Mouse (Mus musculus) bone marrow macrophage, adult 2 months (primary cell): Measurements from ENCODE around the gene Btnl2.

Source experiments
- CTCF ChIP-seq: IDR thresholded peaks from 2 replicates; pipeline ENCODE4 v1.5.1; 2012; ENCODE audit warnings: low read depth, mild to moderate bottlenecking, low read length, moderate library complexity
- POLR2A ChIP-seq: IDR thresholded peaks from 2 replicates; pipeline ENCODE4 v1.6.1; 2012; ENCODE audit warnings: mild to moderate bottlenecking, low read depth, low read length, borderline replicate concordance

DNA sequence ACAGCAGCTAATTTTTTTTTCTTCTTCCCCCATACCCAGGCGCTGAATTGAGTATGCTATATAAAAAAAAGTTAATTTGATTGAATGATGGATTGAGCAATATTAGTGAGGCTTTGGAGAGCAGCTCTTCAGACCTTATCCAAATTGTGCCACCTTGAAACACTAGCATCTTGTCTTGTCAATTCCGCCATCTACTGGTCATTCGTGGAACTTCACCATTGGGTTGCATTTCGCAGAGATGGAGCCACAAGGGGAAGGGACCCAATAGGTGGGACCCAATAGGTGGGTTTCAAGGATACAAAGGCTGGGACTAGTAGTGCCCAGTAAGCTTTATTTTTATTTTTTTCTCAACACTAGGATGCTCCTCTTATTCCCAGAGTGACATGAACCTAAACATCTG is 5.2 kb upstream of the Btnl2 start:
- no peak for TF ChIP-seq POLR2A
- peak; percentile 39; the same call in 1 of the 2 replicates for TF ChIP-seq CTCF
